Mouse (Mus musculus): ENCODE results near the gene Wnt5a. TPM values are rescaled to one million over a fixed set of nuclear protein-coding genes. Genes with fewer than 3 reads are reported as not detected.

Gene Wnt5a
- polyA plus RNA-seq, 1 experiment, result 2.4 TPM

DNA sequence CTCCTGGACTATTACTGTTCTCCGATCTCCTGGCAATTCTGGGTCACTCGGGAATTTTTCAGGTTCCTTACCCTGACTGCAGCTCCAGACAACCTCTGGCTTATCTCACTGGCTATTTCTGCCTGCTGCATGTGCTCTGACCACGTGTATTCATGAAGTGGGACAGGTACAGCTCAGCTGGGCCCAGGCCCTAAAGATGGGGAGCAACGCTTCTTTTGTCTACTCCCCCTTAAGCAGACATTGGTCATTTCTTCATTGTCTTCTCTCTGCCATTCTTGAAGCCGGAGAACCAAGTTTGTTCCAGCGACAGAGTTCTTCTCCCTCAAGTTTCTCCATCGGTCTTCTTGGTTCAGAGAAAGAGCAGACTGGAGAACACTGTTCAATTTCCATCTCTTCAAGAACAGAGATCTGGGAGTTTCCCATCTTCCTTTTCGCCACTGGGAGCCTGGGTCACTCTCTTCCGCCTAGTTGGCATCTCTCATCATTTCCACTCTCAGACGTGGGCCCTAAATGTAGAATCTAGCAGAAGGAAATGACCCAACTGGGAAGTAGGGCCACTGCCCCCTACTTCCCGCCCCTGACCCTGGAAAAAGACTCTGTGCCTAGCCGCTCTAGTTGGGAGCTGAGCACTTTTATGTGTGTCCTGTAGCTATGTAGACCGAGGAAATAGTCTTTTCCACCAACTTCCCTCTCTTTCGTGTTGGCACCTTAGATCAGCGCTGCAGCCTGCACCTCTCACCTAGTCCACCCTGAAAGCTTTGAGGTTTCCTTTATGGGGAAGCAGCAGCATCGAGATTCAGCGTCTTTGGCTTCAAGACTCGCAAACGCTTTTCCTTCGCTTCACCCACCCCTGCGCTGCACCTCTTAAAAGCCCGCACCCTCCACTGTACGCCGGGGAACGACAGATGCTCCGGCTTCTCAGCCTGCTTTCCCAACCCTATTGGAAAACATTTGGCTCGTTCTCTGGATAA is 4.0 kb downstream of the Wnt5a start:
- 21% methylated on average over 27 of the region's 27 CpGs for WGBS
- Histone ChIP-seq H3K4me3 (ENCODE audit: extremely low read depth, insufficient read depth, insufficient read length) (no peak overlapping the region), H3K36me3 (ENCODE audit: control insufficient read depth, insufficient read depth, low read length) (no peaks in the 10 kb centered on the region), H3K4me1 (ENCODE audit: control insufficient read depth, insufficient read depth, insufficient read length) (no peaks in the 10 kb centered on the region; the same call in 1 of the 2 replicates), H3K27ac (ENCODE audit: insufficient read depth, low read length) (no peak overlapping the region), H3K27me3 (ENCODE audit: control insufficient read depth, insufficient read depth, low read length) (peaks cover 12% of the 10 kb centered on the region)
- DNase-seq (ENCODE audit: low read depth in 1 of 2, low spot score in 2 of 2), result no peak
- no peak for TF ChIP-seq CTCF (IDR thresholded peaks at IDR 0.05; ENCODE audit: extremely low read depth, insufficient read depth, insufficient read length, insufficient replicate concordance)
- TF ChIP-seq POLR2A (IDR thresholded peaks at IDR 0.05; ENCODE audit: low read depth, low read length), result no peak

DNA sequence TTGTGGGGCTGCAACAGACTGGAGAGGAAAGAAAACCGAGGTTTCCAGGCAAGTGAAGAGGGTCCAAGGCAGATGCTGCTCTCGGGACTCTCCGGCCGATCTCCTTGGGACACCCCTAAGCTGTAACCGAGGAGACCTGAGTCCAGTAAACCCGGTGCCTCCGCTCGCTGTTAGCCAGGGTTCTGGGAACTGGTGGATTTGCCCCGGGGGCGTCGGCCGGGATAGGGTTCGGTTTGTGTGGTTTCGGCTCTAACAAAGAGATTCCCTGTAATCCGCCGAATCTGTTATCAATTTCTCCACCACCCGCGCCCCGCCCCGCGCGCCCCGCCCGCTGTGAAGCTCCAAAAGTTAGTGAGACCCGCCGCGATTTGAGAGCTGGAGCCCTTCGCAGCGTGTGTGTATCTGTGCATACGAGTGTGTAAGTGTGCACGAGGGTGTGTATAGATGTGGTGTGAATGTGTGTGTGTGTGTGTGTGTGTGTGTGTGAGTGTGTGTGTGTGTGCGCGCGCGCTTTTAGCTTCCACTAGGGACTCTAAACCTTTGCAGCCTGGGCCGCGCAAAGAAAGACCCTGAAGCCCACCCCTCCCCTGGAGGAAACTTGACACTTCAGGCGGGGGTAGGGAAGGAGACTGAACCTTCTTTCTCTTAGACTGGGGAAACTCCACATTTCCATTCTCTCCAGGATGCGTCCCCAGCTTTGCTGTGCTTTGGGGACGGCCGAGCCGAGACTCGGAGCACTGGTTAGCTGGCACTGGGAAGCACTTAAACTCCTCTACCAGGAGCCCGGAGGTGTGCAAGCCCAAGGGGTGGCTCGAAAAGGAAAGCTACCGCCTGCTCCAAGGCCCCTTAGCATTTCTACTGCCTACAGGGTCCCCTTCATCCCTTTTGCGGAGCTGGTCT is 5.1 kb downstream of the Wnt5a start:
- Histone ChIP-seq H3K4me1 (ENCODE audit: control insufficient read depth, insufficient read depth, insufficient read length) (no peaks in the 10 kb centered on the region; the same call in 1 of the 2 replicates), H3K4me3 (ENCODE audit: extremely low read depth, insufficient read depth, insufficient read length) (no peak overlapping the region), H3K36me3 (ENCODE audit: control insufficient read depth, insufficient read depth, low read length) (no peaks in the 10 kb centered on the region), H3K27me3 (ENCODE audit: control insufficient read depth, insufficient read depth, low read length) (peaks cover 12% of the 10 kb centered on the region), H3K27ac (ENCODE audit: insufficient read depth, low read length) (no peak overlapping the region)
- TF ChIP-seq CTCF (IDR thresholded peaks at IDR 0.05; ENCODE audit: extremely low read depth, insufficient read depth, insufficient read length, insufficient replicate concordance) (no peak), POLR2A (IDR thresholded peaks at IDR 0.05; ENCODE audit: low read depth, low read length) (no peak)
- no peak for DNase-seq (ENCODE audit: low read depth in 1 of 2, low spot score in 2 of 2)
- 7% methylated on average over 47 of the region's 47 CpGs for WGBS

- Histone ChIP-seq H3K27me3 (ENCODE audit: control insufficient read depth, insufficient read depth, low read length) (peaks cover 11% of the 10 kb centered on the region), H3K4me3 (ENCODE audit: extremely low read depth, insufficient read depth, insufficient read length) (no peak overlapping the region), H3K27ac (ENCODE audit: insufficient read depth, low read length) (no peak overlapping the region), H3K4me1 (ENCODE audit: control insufficient read depth, insufficient read depth, insufficient read length) (no peaks in the 10 kb centered on the region; the same call in 1 of the 2 replicates), H3K36me3 (ENCODE audit: control insufficient read depth, insufficient read depth, low read length) (no peaks in the 10 kb centered on the region)
- TF ChIP-seq POLR2A (IDR thresholded peaks at IDR 0.05; ENCODE audit: low read depth, low read length) (no peak), CTCF (IDR thresholded peaks at IDR 0.05; ENCODE audit: extremely low read depth, insufficient read depth, insufficient read length, insufficient replicate concordance) (no peak)
- DNase-seq (ENCODE audit: low read depth in 1 of 2, low spot score in 2 of 2), result no peak
- 7% methylated on average over 29 of the region's 29 CpGs for WGBS
These were observed 5.9 kb downstream of the Wnt5a start for GRCm38 (mm10) chr14:28510341-28511028.

GRCm38 (mm10) chr14:28511029-28511651 is 6.6 kb downstream of the Wnt5a start:
- WGBS, result 5% methylated on average over 41 of the region's 41 CpGs
- H3K27ac ChIP-seq (ENCODE audit: insufficient read depth, low read length), result no peak overlapping the region
- H3K36me3 ChIP-seq (ENCODE audit: control insufficient read depth, insufficient read depth, low read length), result no peaks in the 10 kb centered on the region
- H3K4me1 ChIP-seq (ENCODE audit: control insufficient read depth, insufficient read depth, insufficient read length), result no peaks in the 10 kb centered on the region; the same call in 1 of the 2 replicates
- peaks cover 8% of the 10 kb centered on the region for H3K27me3 ChIP-seq (ENCODE audit: control insufficient read depth, insufficient read depth, low read length)
- TF ChIP-seq CTCF (IDR thresholded peaks at IDR 0.05; ENCODE audit: extremely low read depth, insufficient read depth, insufficient read length, insufficient replicate concordance), result no peak
- TF ChIP-seq POLR2A (IDR thresholded peaks at IDR 0.05; ENCODE audit: low read depth, low read length), result no peak
- no peak overlapping the region for H3K4me3 ChIP-seq (ENCODE audit: extremely low read depth, insufficient read depth, insufficient read length)
- DNase-seq (ENCODE audit: low read depth in 1 of 2, low spot score in 2 of 2), result no peak

GRCm38 (mm10) chr14:28512805-28513590 is 8.4 kb downstream of the Wnt5a start:
- TF ChIP-seq CTCF (IDR thresholded peaks at IDR 0.05; ENCODE audit: extremely low read depth, insufficient read depth, insufficient read length, insufficient replicate concordance), result no peak
- 0 out of 2 replicates have a peak, but pooled peaks cover 3% of the 10 kb centered on the region for H3K27me3 ChIP-seq (ENCODE audit: control insufficient read depth, insufficient read depth, low read length)
- no peak for DNase-seq (ENCODE audit: low read depth in 1 of 2, low spot score in 2 of 2)
- H3K27ac ChIP-seq (ENCODE audit: insufficient read depth, low read length), result no peak overlapping the region
- no peaks in the 10 kb centered on the region for H3K4me1 ChIP-seq (ENCODE audit: control insufficient read depth, insufficient read depth, insufficient read length)
- WGBS, result 87% methylated on average over 5 of the region's 5 CpGs
- no peaks in the 10 kb centered on the region for H3K36me3 ChIP-seq (ENCODE audit: control insufficient read depth, insufficient read depth, low read length)
- no peak overlapping the region for H3K4me3 ChIP-seq (ENCODE audit: extremely low read depth, insufficient read depth, insufficient read length)

Data from spleen, adult 2 months (tissue).